Mouse (Mus musculus): ENCODE measurements around the gene Gng7. TPM values are rescaled to one million over a fixed set of nuclear protein-coding genes. Genes with fewer than 3 reads are reported as not detected.
A peak's percentile ranks its signal among the peaks of the same experiment; 100 is the strongest.

The Gng7 gene
- polyA plus RNA-seq, 1 experiment from 2014 or later, result 22.7 TPM

- H3K9me3 ChIP-seq (ENCODE audit: control insufficient read depth, low read length), result no peaks in the 10 kb centered on the region
- peaks cover 33% of the 10 kb centered on the region for H3K4me1 ChIP-seq (ENCODE audit: control insufficient read depth, insufficient read depth, low read length)
- WGBS, result under 1% methylated on average over 47 of the region's 48 CpGs
- H3K4me2 ChIP-seq (ENCODE audit: low read depth, low read length), result peak overlapping the region; percentile 70
- H3K4me3 ChIP-seq (ENCODE audit: low read depth, low read length), result peak overlapping the region; percentile 39
- peak; percentile 25; the same call in 1 of the 2 replicates for ATAC-seq (ENCODE audit: low read depth)
- peak overlapping the region; percentile 46; the same call in 1 of the 2 replicates for H3K27ac ChIP-seq (ENCODE audit: low read depth, low read length)
- peaks cover 18% of the 10 kb centered on the region; the same call in 1 of the 2 replicates for H3K27me3 ChIP-seq (ENCODE audit: control insufficient read depth, insufficient read depth, low read length)
- H3K9ac ChIP-seq (replicated peaks; ENCODE audit: low read depth, low read length), result peak overlapping the region; percentile 51
- no peaks in the 10 kb centered on the region for H3K36me3 ChIP-seq (ENCODE audit: control insufficient read depth, insufficient read depth, low read length)
These were observed 86.0 kb downstream of the Gng7 start for GRCm38 (mm10) chr10:80928586-80929298.

- H3K9me3 ChIP-seq (ENCODE audit: control insufficient read depth, low read length), result no peaks in the 10 kb centered on the region
- no peak overlapping the region for H3K4me3 ChIP-seq (ENCODE audit: low read depth, low read length)
- peaks cover 8% of the 10 kb centered on the region; the same call in 1 of the 2 replicates for H3K4me1 ChIP-seq (ENCODE audit: control insufficient read depth, insufficient read depth, low read length)
- H3K36me3 ChIP-seq (ENCODE audit: control insufficient read depth, insufficient read depth, low read length), result no peaks in the 10 kb centered on the region
- H3K4me2 ChIP-seq (ENCODE audit: low read depth, low read length), result no peak overlapping the region
- no peak overlapping the region for H3K9ac ChIP-seq (replicated peaks; ENCODE audit: low read depth, low read length)
- ATAC-seq (ENCODE audit: low read depth), result no peak
- no peaks in the 10 kb centered on the region for H3K27me3 ChIP-seq (ENCODE audit: control insufficient read depth, insufficient read depth, low read length)
- 63% methylated on average over 3 of the region's 3 CpGs for WGBS
- H3K27ac ChIP-seq (ENCODE audit: low read depth, low read length), result no peak overlapping the region
These were observed 89.3 kb downstream of the Gng7 start for GRCm38 (mm10) chr10:80925472-80925871.

- no peak overlapping the region for H3K4me3 ChIP-seq (ENCODE audit: low read depth, low read length)
- no peaks in the 10 kb centered on the region for H3K36me3 ChIP-seq (ENCODE audit: control insufficient read depth, insufficient read depth, low read length)
- H3K9me3 ChIP-seq (ENCODE audit: control insufficient read depth, low read length), result no peaks in the 10 kb centered on the region
- H3K27me3 ChIP-seq (ENCODE audit: control insufficient read depth, insufficient read depth, low read length), result no peaks in the 10 kb centered on the region
- WGBS, result 6% methylated on average over 16 of the region's 16 CpGs
- 0 out of 2 replicates have a peak overlapping the region, but pooled peaks have one; percentile 18 for H3K9ac ChIP-seq (replicated peaks; ENCODE audit: low read depth, low read length)
- H3K27ac ChIP-seq (ENCODE audit: low read depth, low read length), result no peak overlapping the region
- 0 out of 2 replicates have a peak, but pooled peaks cover 8% of the 10 kb centered on the region for H3K4me1 ChIP-seq (ENCODE audit: control insufficient read depth, insufficient read depth, low read length)
- peak overlapping the region; percentile 24 for H3K4me2 ChIP-seq (ENCODE audit: low read depth, low read length)
- ATAC-seq (ENCODE audit: low read depth), result no peak
These were observed 92.8 kb downstream of the Gng7 start for GRCm38 (mm10) chr10:80921923-80922322.

- Histone ChIP-seq H3K4me1 (ENCODE audit: control insufficient read depth, insufficient read depth, low read length) (peaks cover 16% of the 10 kb centered on the region), H3K27me3 (ENCODE audit: control insufficient read depth, insufficient read depth, low read length) (no peaks in the 10 kb centered on the region), H3K9me3 (ENCODE audit: control insufficient read depth, low read length) (no peaks in the 10 kb centered on the region), H3K4me2 (ENCODE audit: low read depth, low read length) (peak within 1 kb of the TSS; percentile 97), H3K9ac (replicated peaks; ENCODE audit: low read depth, low read length) (peak within 1 kb of the TSS; percentile 84), H3K27ac (ENCODE audit: low read depth, low read length) (peak within 1 kb of the TSS; percentile 67), H3K4me3 (ENCODE audit: low read depth, low read length) (peak within 1 kb of the TSS; percentile 95), H3K36me3 (ENCODE audit: control insufficient read depth, insufficient read depth, low read length) (no peaks in the 10 kb centered on the region; the same call in 1 of the 2 replicates)
- under 1% methylated on average over 61 of the region's 61 CpGs for WGBS
- peak; percentile 85 for ATAC-seq (ENCODE audit: low read depth)
These were observed 96.8 kb downstream of the Gng7 start, which contains the start of gene Lmnb2 for GRCm38 (mm10) chr10:80917779-80918434. Gene Lmnb2, minus strand, starts transcription at chr10:80918245.

- Histone ChIP-seq H3K4me3 (ENCODE audit: low read depth, low read length) (peak overlapping the region; percentile 95), H3K36me3 (ENCODE audit: control insufficient read depth, insufficient read depth, low read length) (no peaks in the 10 kb centered on the region; the same call in 1 of the 2 replicates), H3K4me1 (ENCODE audit: control insufficient read depth, insufficient read depth, low read length) (peaks cover 16% of the 10 kb centered on the region), H3K9ac (replicated peaks; ENCODE audit: low read depth, low read length) (peak overlapping the region; percentile 84), H3K9me3 (ENCODE audit: control insufficient read depth, low read length) (no peaks in the 10 kb centered on the region), H3K27ac (ENCODE audit: low read depth, low read length) (peak overlapping the region; percentile 67; the same call in 1 of the 2 replicates), H3K27me3 (ENCODE audit: control insufficient read depth, insufficient read depth, low read length) (no peaks in the 10 kb centered on the region), H3K4me2 (ENCODE audit: low read depth, low read length) (peak overlapping the region; percentile 97)
- 4% methylated on average over 15 of the region's 15 CpGs for WGBS
- ATAC-seq (ENCODE audit: low read depth), result peak; percentile 50
These were observed 97.4 kb downstream of the Gng7 start for GRCm38 (mm10) chr10:80917336-80917778.

- Histone ChIP-seq H3K4me3 (ENCODE audit: low read depth, low read length) (no peak overlapping the region), H3K27me3 (ENCODE audit: control insufficient read depth, insufficient read depth, low read length) (no peaks in the 10 kb centered on the region), H3K36me3 (ENCODE audit: control insufficient read depth, insufficient read depth, low read length) (peaks cover 3% of the 10 kb centered on the region; the same call in 1 of the 2 replicates), H3K27ac (ENCODE audit: low read depth, low read length) (no peak overlapping the region), H3K9me3 (ENCODE audit: control insufficient read depth, low read length) (no peaks in the 10 kb centered on the region), H3K4me1 (ENCODE audit: control insufficient read depth, insufficient read depth, low read length) (peaks cover 16% of the 10 kb centered on the region), H3K4me2 (ENCODE audit: low read depth, low read length) (no peak overlapping the region), H3K9ac (replicated peaks; ENCODE audit: low read depth, low read length) (no peak overlapping the region)
- ATAC-seq (ENCODE audit: low read depth), result no peak
- 93% methylated on average over 4 of the region's 4 CpGs for WGBS
These were observed 99.0 kb downstream of the Gng7 start for GRCm38 (mm10) chr10:80915736-80916135.

GRCm38 (mm10) chr10:80915260-80915659, 99.5 kb downstream of the Gng7 start:
- no peak for ATAC-seq (ENCODE audit: low read depth)
- Histone ChIP-seq H3K9ac (replicated peaks; ENCODE audit: low read depth, low read length) (no peak overlapping the region), H3K36me3 (ENCODE audit: control insufficient read depth, insufficient read depth, low read length) (peaks cover 5% of the 10 kb centered on the region; the same call in 1 of the 2 replicates), H3K4me3 (ENCODE audit: low read depth, low read length) (no peak overlapping the region), H3K4me2 (ENCODE audit: low read depth, low read length) (no peak overlapping the region), H3K4me1 (ENCODE audit: control insufficient read depth, insufficient read depth, low read length) (peaks cover 16% of the 10 kb centered on the region), H3K27me3 (ENCODE audit: control insufficient read depth, insufficient read depth, low read length) (no peaks in the 10 kb centered on the region), H3K9me3 (ENCODE audit: control insufficient read depth, low read length) (no peaks in the 10 kb centered on the region), H3K27ac (ENCODE audit: low read depth, low read length) (no peak overlapping the region)
- WGBS, result 88% methylated on average over 2 of the region's 2 CpGs

- Histone ChIP-seq H3K27me3 (ENCODE audit: control insufficient read depth, insufficient read depth, low read length) (no peaks in the 10 kb centered on the region), H3K9me3 (ENCODE audit: control insufficient read depth, low read length) (no peaks in the 10 kb centered on the region), H3K36me3 (ENCODE audit: control insufficient read depth, insufficient read depth, low read length) (peaks cover 15% of the 10 kb centered on the region)
These were observed 100.5 kb downstream of the Gng7 start for GRCm38 (mm10) chr10:80914253-80914656.

More at GRCm38 (mm10) chr10:80914253-80914656, 100.5 kb downstream of the Gng7 start:
- ATAC-seq (ENCODE audit: low read depth), result no peak
- Histone ChIP-seq H3K4me3 (ENCODE audit: low read depth, low read length) (no peak overlapping the region), H3K4me2 (ENCODE audit: low read depth, low read length) (no peak overlapping the region), H3K27ac (ENCODE audit: low read depth, low read length) (no peak overlapping the region), H3K4me1 (ENCODE audit: control insufficient read depth, insufficient read depth, low read length) (peaks cover 16% of the 10 kb centered on the region), H3K9ac (replicated peaks; ENCODE audit: low read depth, low read length) (no peak overlapping the region)
- 97% methylated on average over 5 of the region's 5 CpGs for WGBS

All from neural tube, embryonic 14.5 days (tissue).